Mouse (Mus musculus): ENCODE data around the gene Rnf224. TPM values are rescaled to one million over a fixed set of nuclear protein-coding genes. Genes with fewer than 3 reads are reported as not detected.

Rnf224 gene
- polyA plus RNA-seq, 1 experiment from 2014 or later = 0.08 TPM

GRCm38 (mm10) chr2:25214444-25214843 lies 22.1 kb downstream of the Rnf224 start, which contains the start of gene Stpg3:
TSS of gene Stpg3 (minus strand) at chr2:25214637.
- Histone ChIP-seq H3K27ac (no peak within 1 kb of the TSS), H3K27me3 (ENCODE audit: insufficient read depth, poor library complexity, severe bottlenecking) (peaks cover 34% of the 10 kb centered on the region), H3K4me1 (peaks cover 17% of the 10 kb centered on the region), H3K9me3 (no peaks in the 10 kb centered on the region), H3K4me3 (peak within 1 kb of the TSS; percentile 10; the same call in 1 of the 2 replicates), H3K36me3 (no peaks in the 10 kb centered on the region; the same call in 1 of the 2 replicates)
- WGBS = 71% methylated on average over 3 of the region's 3 CpGs
- DNase-seq (ENCODE audit: low spot score) = no peak

GRCm38 (mm10) chr2:25213266-25213865 lies 23.2 kb downstream of the Rnf224 start:
- peaks cover 17% of the 10 kb centered on the region for H3K4me1 ChIP-seq
- H3K27me3 ChIP-seq (ENCODE audit: insufficient read depth, poor library complexity, severe bottlenecking) = peaks cover 34% of the 10 kb centered on the region
- DNase-seq (ENCODE audit: low spot score) = no peak
- H3K27ac ChIP-seq = no peak overlapping the region
- H3K4me3 ChIP-seq = peak overlapping the region; percentile 10; the same call in 1 of the 2 replicates
- 57% methylated on average over 23 of the region's 23 CpGs for WGBS
- peaks cover 8% of the 10 kb centered on the region for H3K36me3 ChIP-seq
- H3K9me3 ChIP-seq = no peaks in the 10 kb centered on the region

GRCm38 (mm10) chr2:25211121-25211670 lies 25.4 kb downstream of the Rnf224 start, which contains the start of gene Nelfb:
TSS of gene Nelfb (minus strand) at chr2:25211489.
- peak within 1 kb of the TSS; percentile 97 for H3K4me3 ChIP-seq
- H3K27ac ChIP-seq = peak within 1 kb of the TSS; percentile 99
- peaks cover 17% of the 10 kb centered on the region for H3K4me1 ChIP-seq
- H3K36me3 ChIP-seq = peaks cover 29% of the 10 kb centered on the region
- no peaks in the 10 kb centered on the region for H3K9me3 ChIP-seq
- WGBS = 1% methylated on average over 44 of the region's 44 CpGs
- peaks cover 34% of the 10 kb centered on the region for H3K27me3 ChIP-seq (ENCODE audit: insufficient read depth, poor library complexity, severe bottlenecking)
- DNase-seq (ENCODE audit: low spot score) = peak; percentile 97

- under 1% methylated on average over 24 of the region's 24 CpGs for WGBS
Measured at GRCm38 (mm10) chr2:25210686-25211085, 25.9 kb downstream of the Rnf224 start.

GRCm38 (mm10) chr2:25207593-25207992 lies 29.0 kb downstream of the Rnf224 start:
- Histone ChIP-seq H3K9me3 (no peaks in the 10 kb centered on the region), H3K4me1 (peaks cover 17% of the 10 kb centered on the region), H3K36me3 (peaks cover 65% of the 10 kb centered on the region), H3K27ac (no peak overlapping the region), H3K27me3 (ENCODE audit: insufficient read depth, poor library complexity, severe bottlenecking) (peaks cover 4% of the 10 kb centered on the region; the same call in 1 of the 2 replicates), H3K4me3 (no peak overlapping the region)
- 91% methylated on average over 1 of the region's 1 CpGs for WGBS
- no peak for DNase-seq (ENCODE audit: low spot score)

More at GRCm38 (mm10) chr2:25210686-25211085, 25.9 kb downstream of the Rnf224 start:
- peak overlapping the region; percentile 99 for H3K27ac ChIP-seq
- H3K27me3 ChIP-seq (ENCODE audit: insufficient read depth, poor library complexity, severe bottlenecking) = peaks cover 31% of the 10 kb centered on the region
- peak overlapping the region; percentile 97 for H3K4me3 ChIP-seq
- no peak for DNase-seq (ENCODE audit: low spot score)
- no peaks in the 10 kb centered on the region for H3K9me3 ChIP-seq
- H3K36me3 ChIP-seq = peaks cover 34% of the 10 kb centered on the region
- peaks cover 17% of the 10 kb centered on the region for H3K4me1 ChIP-seq

GRCm38 (mm10) chr2:25203631-25204214 lies 32.9 kb downstream of the Rnf224 start:
- no peaks in the 10 kb centered on the region for H3K9me3 ChIP-seq
- no peak for DNase-seq (ENCODE audit: low spot score)
- 60% methylated on average over 4 of the region's 4 CpGs for WGBS
- H3K27me3 ChIP-seq (ENCODE audit: insufficient read depth, poor library complexity, severe bottlenecking) = no peaks in the 10 kb centered on the region
- no peak overlapping the region for H3K27ac ChIP-seq
- peaks cover 98% of the 10 kb centered on the region for H3K36me3 ChIP-seq
- no peak overlapping the region for H3K4me3 ChIP-seq
- no peaks in the 10 kb centered on the region; the same call in 1 of the 2 replicates for H3K4me1 ChIP-seq

GRCm38 (mm10) chr2:25200631-25201030 lies 36.0 kb downstream of the Rnf224 start:
- 92% methylated on average over 2 of the region's 2 CpGs for WGBS
- peaks cover 68% of the 10 kb centered on the region for H3K36me3 ChIP-seq

GRCm38 (mm10) chr2:25197946-25198345 lies 38.6 kb downstream of the Rnf224 start:
- Histone ChIP-seq H3K27me3 (ENCODE audit: insufficient read depth, poor library complexity, severe bottlenecking) (peaks cover 32% of the 10 kb centered on the region), H3K9me3 (no peaks in the 10 kb centered on the region), H3K27ac (no peak overlapping the region), H3K4me1 (peaks cover 47% of the 10 kb centered on the region), H3K36me3 (peaks cover 41% of the 10 kb centered on the region), H3K4me3 (no peak overlapping the region)
- no peak for DNase-seq (ENCODE audit: low spot score)

More at GRCm38 (mm10) chr2:25200631-25201030, 36.0 kb downstream of the Rnf224 start:
- no peak overlapping the region for H3K4me3 ChIP-seq
- H3K9me3 ChIP-seq = no peaks in the 10 kb centered on the region
- no peak for DNase-seq (ENCODE audit: low spot score)
- peaks cover 13% of the 10 kb centered on the region for H3K27me3 ChIP-seq (ENCODE audit: insufficient read depth, poor library complexity, severe bottlenecking)
- H3K27ac ChIP-seq = no peak overlapping the region
- peaks cover 20% of the 10 kb centered on the region for H3K4me1 ChIP-seq

GRCm38 (mm10) chr2:25197191-25197590 lies 39.4 kb downstream of the Rnf224 start:
- Histone ChIP-seq H3K36me3 (peaks cover 33% of the 10 kb centered on the region), H3K27me3 (ENCODE audit: insufficient read depth, poor library complexity, severe bottlenecking) (peaks cover 32% of the 10 kb centered on the region), H3K4me1 (peaks cover 48% of the 10 kb centered on the region), H3K4me3 (peak overlapping the region; percentile 62), H3K9me3 (no peaks in the 10 kb centered on the region), H3K27ac (peak overlapping the region; percentile 79)
- no peak for DNase-seq (ENCODE audit: low spot score)
- WGBS = 22% methylated on average over 2 of the region's 2 CpGs

GRCm38 (mm10) chr2:25196172-25196954 lies 40.2 kb downstream of the Rnf224 start, which contains the start of gene Tor4a:
TSS of gene Tor4a (minus strand) at chr2:25196886.
- 7% methylated on average over 8 of the region's 8 CpGs for WGBS
- DNase-seq (ENCODE audit: low spot score) = peak; percentile 90
- Histone ChIP-seq H3K27me3 (ENCODE audit: insufficient read depth, poor library complexity, severe bottlenecking) (peaks cover 32% of the 10 kb centered on the region), H3K4me1 (peaks cover 48% of the 10 kb centered on the region), H3K27ac (peak within 1 kb of the TSS; percentile 79), H3K4me3 (peak within 1 kb of the TSS; percentile 62), H3K36me3 (peaks cover 25% of the 10 kb centered on the region), H3K9me3 (no peaks in the 10 kb centered on the region)

- Histone ChIP-seq H3K27me3 (ENCODE audit: insufficient read depth, poor library complexity, severe bottlenecking) (peaks cover 32% of the 10 kb centered on the region), H3K27ac (peak overlapping the region; percentile 79), H3K9me3 (no peaks in the 10 kb centered on the region), H3K4me1 (peaks cover 48% of the 10 kb centered on the region), H3K36me3 (peaks cover 16% of the 10 kb centered on the region), H3K4me3 (peak overlapping the region; percentile 62)
- DNase-seq (ENCODE audit: low spot score) = no peak
- 14% methylated on average over 55 of the region's 55 CpGs for WGBS
Measured at GRCm38 (mm10) chr2:25195211-25196156, 41.1 kb downstream of the Rnf224 start.

Data from heart, embryonic 10.5 days (tissue).